Mouse (Mus musculus) MEL (cell line): ENCODE measurements around the gene Rap1gds1. TPM values are rescaled to one million over a fixed set of nuclear protein-coding genes. Genes with fewer than 3 reads are reported as not detected.

Source experiments
- DNase-seq: peaks from one replicate; pipeline ENCODE4 v3.0.0; 2011; ENCODE audit warnings: low read depth, low spot score
- H3K27ac ChIP-seq: 2 replicates; pipeline ENCODE4 v1.5.1; 2012; ENCODE audit warnings: low read depth, mild to moderate bottlenecking, control low read depth, low read length, moderate library complexity; ENCODE audit not compliant: control insufficient read depth
- H3K27me3 ChIP-seq, 2 experiments: fragments of 150-350 bp in 1 of 2; sonication (generic) in 1 of 2; 2 replicates each; pipeline ENCODE4 v1.6.1; 2012; ENCODE audit warnings: low read length in 2 of 2, mild to moderate bottlenecking in 2 of 2, improper control_type of control experiment in 1 of 2, moderate library complexity in 1 of 2; ENCODE audit not compliant: insufficient read depth in 2 of 2, control insufficient read depth in 1 of 2
- H3K36me3 ChIP-seq, 2 experiments: 2 replicates each; pipeline ENCODE4 v1.6.1; 2012 to 2014; ENCODE audit warnings: low read length in 2 of 2, improper control_type of control experiment in 1 of 2, inconsistent platforms in 1 of 2, mild to moderate bottlenecking in 1 of 2; ENCODE audit not compliant: insufficient read depth in 2 of 2, control insufficient read depth in 1 of 2
- H3K4me1 ChIP-seq, 2 experiments: fragments of 150-350 bp in 1 of 2; sonication (generic) in 1 of 2; 2 replicates each; pipeline ENCODE4 v1.6.1; 2012; ENCODE audit warnings: low read length in 2 of 2, improper control_type of control experiment in 1 of 2, mild to moderate bottlenecking in 1 of 2; ENCODE audit not compliant: insufficient read depth in 2 of 2, control insufficient read depth in 1 of 2
- H3K4me3 ChIP-seq, 2 experiments: fragments of 150-350 bp in 1 of 2; sonication (generic) in 1 of 2; 2 replicates each; pipeline ENCODE4 v1.5.1; 2012; ENCODE audit warnings: low read depth in 2 of 2, low read length in 2 of 2, mild to moderate bottlenecking in 2 of 2, moderate library complexity in 2 of 2, control low read depth in 1 of 2, improper control_type of control experiment in 1 of 2; ENCODE audit not compliant: control insufficient read depth in 1 of 2, insufficient read depth in 1 of 2
- H3K79me2 ChIP-seq: 2 replicates; pipeline ENCODE4 v1.6.1; 2012; ENCODE audit warnings: mild to moderate bottlenecking, low read length, moderate library complexity; ENCODE audit not compliant: control insufficient read depth, poor library complexity, insufficient read depth
- H3K9ac ChIP-seq: 2 replicates; pipeline ENCODE4 v1.6.1; 2012; ENCODE audit warnings: low read depth, mild to moderate bottlenecking, control low read depth, low read length, moderate library complexity; ENCODE audit not compliant: control insufficient read depth, poor library complexity, severe bottlenecking
- H3K9me3 ChIP-seq: fragments of 150-350 bp; sonication (generic); replicated peaks from 2 replicates; pipeline ENCODE4 v1.6.1; 2012; ENCODE audit warnings: mild to moderate bottlenecking, low read length, improper control_type of control experiment, moderate library complexity; ENCODE audit not compliant: insufficient read depth
- BHLHE40 ChIP-seq: IDR thresholded peaks from 2 replicates; pipeline ENCODE4 v1.6.1; 2012; ENCODE audit warnings: low read depth, mild to moderate bottlenecking, inconsistent platforms, low read length, improper control_type of control experiment, borderline replicate concordance
- CHD1 ChIP-seq: IDR thresholded peaks from 2 replicates; pipeline ENCODE4 v1.6.1; 2012; ENCODE audit warnings: low read depth, mild to moderate bottlenecking, inconsistent platforms, low read length, improper control_type of control experiment
- CTCF ChIP-seq, 3 experiments: IDR thresholded peaks in 2 of 3; conservative IDR thresholded peaks in 1 of 3; 2 replicates each; pipeline ENCODE4 v1.5.1; 2011 to 2012; ENCODE audit warnings: low read length in 3 of 3, low read depth in 2 of 3, mild to moderate bottlenecking in 2 of 3, improper control_type of control experiment in 1 of 3, inconsistent platforms in 1 of 3, mixed read lengths in 1 of 3, moderate library complexity in 1 of 3; ENCODE audit not compliant: control insufficient read depth in 1 of 3, insufficient read depth in 1 of 3, poor library complexity in 1 of 3, severe bottlenecking in 1 of 3
- ELF1 ChIP-seq: IDR thresholded peaks from 2 replicates; pipeline ENCODE4 v1.6.1; 2014; ENCODE audit warnings: low read depth, mild to moderate bottlenecking, inconsistent platforms, low read length, improper control_type of control experiment, moderate library complexity
- EP300 ChIP-seq, 2 experiments: IDR thresholded peaks; 2 replicates each; pipeline ENCODE4 v1.6.1; 2011; ENCODE audit warnings: improper control_type of control experiment in 2 of 2, low read length in 2 of 2, low read depth in 1 of 2, mild to moderate bottlenecking in 1 of 2
- ETS1 ChIP-seq: IDR thresholded peaks from 2 replicates; pipeline ENCODE4 v1.6.1; 2012; ENCODE audit warnings: low read depth, mild to moderate bottlenecking, inconsistent platforms, low read length, improper control_type of control experiment, moderate library complexity
- GATA1 ChIP-seq: IDR thresholded peaks from 2 replicates; pipeline ENCODE4 v1.6.1; 2011; ENCODE audit warnings: low read depth, low read length, improper control_type of control experiment
- HCFC1 ChIP-seq: IDR thresholded peaks from 2 replicates; pipeline ENCODE4 v1.6.1; 2012; ENCODE audit warnings: low read depth, mild to moderate bottlenecking, inconsistent platforms, low read length, improper control_type of control experiment, moderate library complexity
- KAT2A ChIP-seq: conservative IDR thresholded peaks from 2 replicates; pipeline ENCODE4 v1.6.1; 2012; ENCODE audit warnings: low read depth, low read length, improper control_type of control experiment, inconsistent platforms
- MAX ChIP-seq: IDR thresholded peaks from 2 replicates; pipeline ENCODE4 v1.6.1; 2011; ENCODE audit warnings: low read length, improper control_type of control experiment
- MAZ ChIP-seq: IDR thresholded peaks from 2 replicates; pipeline ENCODE4 v1.6.1; 2012; ENCODE audit warnings: low read depth, mild to moderate bottlenecking, inconsistent platforms, low read length, improper control_type of control experiment
- MXI1 ChIP-seq: IDR thresholded peaks from 2 replicates; pipeline ENCODE4 v1.6.1; 2011; ENCODE audit warnings: mild to moderate bottlenecking, low read depth, low read length, improper control_type of control experiment
- MYB ChIP-seq: IDR thresholded peaks from 2 replicates; pipeline ENCODE4 v1.6.1; 2011; ENCODE audit warnings: mild to moderate bottlenecking, low read depth, low read length, improper control_type of control experiment
- NELFE ChIP-seq: IDR thresholded peaks from 2 replicates; pipeline ENCODE4 v1.6.1; 2011; ENCODE audit warnings: low read depth, low read length, improper control_type of control experiment
- POLR2A ChIP-seq, 2 experiments: IDR thresholded peaks; 2 replicates each; pipeline ENCODE4 v1.6.1; 2011 to 2012; ENCODE audit warnings: low read length in 2 of 2, mild to moderate bottlenecking in 2 of 2, control low read depth in 1 of 2, improper control_type of control experiment in 1 of 2, low read depth in 1 of 2, moderate library complexity in 1 of 2; ENCODE audit not compliant: control insufficient read depth in 1 of 2, insufficient read depth in 1 of 2, poor library complexity in 1 of 2
- POLR2AphosphoS2 ChIP-seq: IDR thresholded peaks from 2 replicates; pipeline ENCODE4 v1.6.1; 2011; ENCODE audit warnings: low read length, improper control_type of control experiment
- POLR2AphosphoS5 ChIP-seq: IDR thresholded peaks from 2 replicates; pipeline ENCODE4 v1.6.1; 2012; ENCODE audit warnings: low read depth, borderline replicate concordance, mild to moderate bottlenecking, inconsistent platforms, low read length, moderate library complexity, mixed read lengths
- RAD21 ChIP-seq: IDR thresholded peaks from 2 replicates; pipeline ENCODE4 v1.6.1; 2011; ENCODE audit warnings: mild to moderate bottlenecking, low read depth, low read length, improper control_type of control experiment
- RCOR1 ChIP-seq: IDR thresholded peaks from 2 replicates; pipeline ENCODE4 v1.6.1; 2012; ENCODE audit warnings: low read depth, mild to moderate bottlenecking, inconsistent platforms, low read length, improper control_type of control experiment
- SIN3A ChIP-seq: IDR thresholded peaks from 2 replicates; pipeline ENCODE4 v1.6.1; 2012; ENCODE audit warnings: low read length, improper control_type of control experiment, inconsistent platforms
- TAL1 ChIP-seq: IDR thresholded peaks from 2 replicates; pipeline ENCODE4 v1.6.1; 2012; ENCODE audit warnings: mild to moderate bottlenecking, inconsistent platforms, low read length, moderate library complexity, mixed read lengths
- TBP ChIP-seq: IDR thresholded peaks from 2 replicates; pipeline ENCODE4 v1.8.0; 2011; ENCODE audit warnings: low read depth, low read length, improper control_type of control experiment
- TCF12 ChIP-seq: IDR thresholded peaks from 2 replicates; pipeline ENCODE4 v1.6.1; 2014; ENCODE audit warnings: low read depth, mild to moderate bottlenecking, inconsistent platforms, low read length, improper control_type of control experiment, moderate library complexity
- ZC3H11A ChIP-seq: IDR thresholded peaks from 2 replicates; pipeline ENCODE4 v1.6.1; 2012; ENCODE audit warnings: low read depth, mild to moderate bottlenecking, inconsistent platforms, low read length, improper control_type of control experiment
- ZMIZ1 ChIP-seq: IDR thresholded peaks from 2 replicates; pipeline ENCODE4 v1.6.1; 2012; ENCODE audit warnings: low read depth, mild to moderate bottlenecking, inconsistent platforms, low read length, improper control_type of control experiment, moderate library complexity
- ZNF384 ChIP-seq: IDR thresholded peaks from 2 replicates; pipeline ENCODE4 v1.6.1; 2012; ENCODE audit warnings: low read depth, mild to moderate bottlenecking, inconsistent platforms, low read length, improper control_type of control experiment
- polyA plus RNA-seq, 2 experiments: library from polyadenylated mRNA; stranded (reverse) in 1 of 2; unstranded in 1 of 2; fragments of >175 nt in 1 of 2; fragments of >200 nt in 1 of 2; gene quantifications; 2 replicates each; pipeline versions ENCODE4 v1.2.1 to v1.2.4; 2012; ENCODE audit warnings: low replicate concordance in 2 of 2, low read depth in 1 of 2; ENCODE audit not compliant: insufficient read length in 2 of 2, insufficient read depth in 1 of 2, missing spikeins in 1 of 2
- total RNA-seq: library from RNA; depleted of rRNA; stranded (reverse); fragments of 300-350 nt; gene quantifications from 2 replicates; pipeline ENCODE4 v1.2.3, GENCODE M21; 2012

Rap1gds1 gene
- total and polyA plus RNA-seq, 3 experiments = 34.7 to 67.2 (median 53.3) TPM

- Histone ChIP-seq H3K27ac (no peak overlapping the region), H3K79me2 (no peaks in the 10 kb centered on the region), H3K4me1 (no peaks in the 10 kb centered on the region), H3K36me3 (peaks cover 0 to 11% of the 10 kb centered on the region in 2 experiments; a peak in 2 of 4 replicates), H3K4me3 (no peak overlapping the region), H3K27me3 (no peaks in the 10 kb centered on the region), H3K9ac (no peak overlapping the region)
- DNase-seq = no peak
- TF ChIP-seq MAX = no peak
- no peak for TF ChIP-seq RAD21
- no peak for TF ChIP-seq EP300 (IDR thresholded peaks at IDR 0.05; ENCODE audit: low read depth in 1 of 2, low read length in 2 of 2)
- no peak for TF ChIP-seq TBP
- TF ChIP-seq MYB = no peak
- no peak for TF ChIP-seq TCF12
- TF ChIP-seq NELFE = no peak
- no peak for TF ChIP-seq ELF1
- no peak for TF ChIP-seq ZMIZ1
- no peak for TF ChIP-seq KAT2A
- TF ChIP-seq GATA1 = no peak
- no peak for TF ChIP-seq CTCF (IDR thresholded peaks at IDR 0.05 in 2 of 3, conservative IDR thresholded peaks at IDR 0.05 in 1 of 3; ENCODE audit: control insufficient read depth in 1 of 3, insufficient read depth in 1 of 3, low read depth in 2 of 3, low read length in 3 of 3, poor library complexity in 1 of 3, severe bottlenecking in 1 of 3)
- no peak for TF ChIP-seq ZNF384
- no peak for TF ChIP-seq HCFC1
- no peak for TF ChIP-seq SIN3A
- TF ChIP-seq, all 39 proteins: peak for 0
- H3K9me3 ChIP-seq = no peaks in the 10 kb centered on the region
These were observed 129.5 kb downstream of the Rap1gds1 start for GRCm38 (mm10) chr3:138945516-138945915.

DNA sequence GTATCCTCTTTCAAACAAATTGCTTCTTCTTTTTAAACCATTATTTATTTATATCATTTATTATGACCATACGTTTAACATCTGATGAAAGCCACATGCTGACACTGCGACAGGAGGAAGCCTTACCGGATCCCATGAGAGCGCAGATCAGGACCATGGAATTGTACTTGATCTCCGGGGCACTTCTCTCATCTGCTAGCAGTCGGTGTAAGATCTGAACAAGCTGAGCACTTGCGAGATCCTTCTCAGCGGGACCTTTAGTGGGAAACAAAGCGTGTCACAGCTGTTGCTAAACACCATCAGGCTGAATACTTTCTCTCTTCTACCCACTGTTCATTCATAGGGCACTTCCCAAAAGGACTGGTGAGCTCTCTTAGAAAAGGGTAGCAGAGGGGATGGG lies 133.4 kb downstream of the Rap1gds1 start:
- Histone ChIP-seq H3K4me3 (no peak overlapping the region), H3K79me2 (no peaks in the 10 kb centered on the region), H3K27me3 (no peaks in the 10 kb centered on the region), H3K9me3 (no peaks in the 10 kb centered on the region), H3K4me1 (no peaks in the 10 kb centered on the region), H3K9ac (no peak overlapping the region), H3K36me3 (peaks cover 0 to 11% of the 10 kb centered on the region in 2 experiments; a peak in 2 of 4 replicates), H3K27ac (no peak overlapping the region)
- TF ChIP-seq POLR2AphosphoS2 (no peak), RCOR1 (no peak), MAZ (no peak), TAL1 (no peak), MXI1 (no peak), ZC3H11A (no peak), POLR2A (IDR thresholded peaks at IDR 0.05; ENCODE audit: control insufficient read depth in 1 of 2, insufficient read depth in 1 of 2, low read depth in 1 of 2, low read length in 2 of 2, poor library complexity in 1 of 2) (no peak), CHD1 (no peak), POLR2AphosphoS5 (no peak), BHLHE40 (no peak), CTCF (IDR thresholded peaks at IDR 0.05 in 2 of 3, conservative IDR thresholded peaks at IDR 0.05 in 1 of 3; ENCODE audit: control insufficient read depth in 1 of 3, insufficient read depth in 1 of 3, low read depth in 2 of 3, low read length in 3 of 3, poor library complexity in 1 of 3, severe bottlenecking in 1 of 3) (no peak), ETS1 (no peak)
- DNase-seq = no peak
